Mouse (Mus musculus) CH12.LX (cell line): Measurements from ENCODE around the gene Slc26a1. TPM values are rescaled to one million over a fixed set of nuclear protein-coding genes. Genes with fewer than 3 reads are reported as not detected.

Experiments used
- DNase-seq: peaks from one replicate; pipeline ENCODE4 v3.0.0-alpha.2; 2013; ENCODE audit errors: extremely low read depth
- H3K27ac ChIP-seq: 2 replicates; pipeline ENCODE4 v1.5.1; 2012; ENCODE audit warnings: low read depth, mild to moderate bottlenecking, control low read depth, moderate library complexity; ENCODE audit not compliant: insufficient read depth
- H3K27me3 ChIP-seq: replicated peaks from 2 replicates; pipeline ENCODE3; 2012; ENCODE audit warnings: inconsistent platforms
- H3K36me3 ChIP-seq, 2 experiments: replicated peaks in 1 of 2; 2 replicates each; pipeline versions ENCODE3 to v1.6.1; 2012; ENCODE audit warnings: inconsistent platforms in 1 of 2, low read length in 1 of 2, mild to moderate bottlenecking in 1 of 2, mixed read lengths in 1 of 2, moderate library complexity in 1 of 2; ENCODE audit not compliant: control insufficient read depth in 1 of 2, insufficient read depth in 1 of 2
- H3K4me1 ChIP-seq, 2 experiments: 2 replicates each; pipeline ENCODE4 v1.6.1; 2012; ENCODE audit warnings: inconsistent platforms in 1 of 2, moderate library complexity in 1 of 2; ENCODE audit not compliant: insufficient read depth in 2 of 2, control insufficient read depth in 1 of 2
- H3K4me2 ChIP-seq: 2 replicates; pipeline ENCODE4 v1.6.1; 2012; ENCODE audit warnings: low read depth, mild to moderate bottlenecking, control low read depth; ENCODE audit not compliant: poor library complexity, insufficient read depth, severe bottlenecking
- H3K4me3 ChIP-seq, 3 experiments: fragments of 150-350 bp in 1 of 3; sonication (generic) in 1 of 3; replicated peaks in 1 of 3; 2 replicates each; pipeline versions ENCODE3 to v1.5.1; 2011 to 2012; ENCODE audit warnings: low read depth in 2 of 3, low read length in 2 of 3, mild to moderate bottlenecking in 2 of 3, moderate library complexity in 2 of 3, control low read depth in 1 of 3, improper control_type of control experiment in 1 of 3, inconsistent platforms in 1 of 3, mixed read lengths in 1 of 3; ENCODE audit not compliant: poor library complexity in 1 of 3
- H3K79me2 ChIP-seq: replicated peaks from 2 replicates; pipeline ENCODE4 v1.6.1; 2012; ENCODE audit warnings: mild to moderate bottlenecking, moderate library complexity; ENCODE audit not compliant: control insufficient read depth, poor library complexity, insufficient read depth, severe bottlenecking; ENCODE audit errors: extremely low read depth
- H3K9ac ChIP-seq: 2 replicates; pipeline ENCODE4 v1.6.1; 2012; ENCODE audit warnings: low read depth, mild to moderate bottlenecking, control low read depth, moderate library complexity; ENCODE audit not compliant: insufficient read depth
- H3K9me3 ChIP-seq: replicated peaks from 2 replicates; pipeline ENCODE3; 2012; ENCODE audit warnings: low read length, inconsistent platforms, mixed read lengths
- CHD1 ChIP-seq: IDR thresholded peaks from 2 replicates; pipeline ENCODE4 v1.6.1; 2012; ENCODE audit warnings: low read depth, low read length, improper control_type of control experiment, inconsistent platforms
- EP300 ChIP-seq: IDR thresholded peaks from 2 replicates; pipeline ENCODE4 v1.6.1; 2011; ENCODE audit warnings: low read length, improper control_type of control experiment
- GABPA ChIP-seq: IDR thresholded peaks from 2 replicates; pipeline ENCODE4 v1.6.1; 2012; ENCODE audit warnings: low read depth, low read length, improper control_type of control experiment, inconsistent platforms; ENCODE audit not compliant: insufficient replicate concordance
- HCFC1 ChIP-seq: IDR thresholded peaks from 2 replicates; pipeline ENCODE4 v1.6.1; 2012; ENCODE audit warnings: low read depth, mild to moderate bottlenecking, inconsistent platforms, low read length, improper control_type of control experiment
- JUN ChIP-seq: IDR thresholded peaks from 2 replicates; pipeline ENCODE4 v1.6.1; 2011; ENCODE audit warnings: low read depth, mild to moderate bottlenecking, low read length, improper control_type of control experiment, moderate library complexity; ENCODE audit not compliant: insufficient read depth
- MYC ChIP-seq: IDR thresholded peaks from 2 replicates; pipeline ENCODE4 v1.6.1; 2011; ENCODE audit warnings: low read depth, mild to moderate bottlenecking, improper control_type of control experiment, low read length
- POLR2A ChIP-seq: IDR thresholded peaks from 2 replicates; pipeline ENCODE4 v1.6.1; 2011; ENCODE audit warnings: low read depth, mild to moderate bottlenecking, improper control_type of control experiment, low read length
- RCOR1 ChIP-seq: conservative IDR thresholded peaks from 2 replicates; pipeline ENCODE4 v1.6.1; 2012; ENCODE audit warnings: low read depth, mild to moderate bottlenecking, inconsistent platforms, low read length, improper control_type of control experiment
- TCF12 ChIP-seq: IDR thresholded peaks from 2 replicates; pipeline ENCODE4 v1.6.1; 2014; ENCODE audit warnings: low read depth, mild to moderate bottlenecking, inconsistent platforms, low read length, improper control_type of control experiment
- UBTF ChIP-seq: IDR thresholded peaks from 2 replicates; pipeline ENCODE4 v1.6.1; 2012; ENCODE audit warnings: low read depth, mild to moderate bottlenecking, inconsistent platforms, low read length, improper control_type of control experiment, moderate library complexity
- USF2 ChIP-seq: conservative IDR thresholded peaks from 2 replicates; pipeline ENCODE4 v1.6.1; 2011; ENCODE audit warnings: low read depth, low read length, improper control_type of control experiment
- ZKSCAN1 ChIP-seq: IDR thresholded peaks from 2 replicates; pipeline ENCODE4 v1.6.1; 2012; ENCODE audit warnings: low read depth, inconsistent platforms, low read length, improper control_type of control experiment, borderline replicate concordance
- ZMIZ1 ChIP-seq: IDR thresholded peaks from 2 replicates; pipeline ENCODE4 v1.6.1; 2012; ENCODE audit warnings: low read depth, mild to moderate bottlenecking, inconsistent platforms, low read length, improper control_type of control experiment
- ZNF384 ChIP-seq: IDR thresholded peaks from 2 replicates; pipeline ENCODE4 v1.6.1; 2012; ENCODE audit warnings: low read depth, low read length, improper control_type of control experiment, inconsistent platforms
- dilution Hi-C: fragments of 300-500 bp; cut with MboI; formaldehyde crosslinking; loops from 2 replicates; pipeline ENCODE4 v1.14.3; 2020; ENCODE audit warnings: low sequenced_read_pairs; ENCODE audit not compliant: extremely low pct_unique_long_range_greater_than_20kb, extremely low pct_ligation_motif_present
- in situ Hi-C: fragments of 300-500 bp; cut with MboI; formaldehyde crosslinking; loops from 3 replicates; pipeline ENCODE4 v1.14.3; 2019; ENCODE audit warnings: low sequenced_read_pairs, low pct_ligation_motif_present, low pct_unique_long_range_greater_than_20kb, mixed read lengths
- polyA plus RNA-seq: library from polyadenylated mRNA; unstranded; fragments of >175 nt; gene quantifications from 2 replicates; pipeline ENCODE4 v1.2.1, GENCODE M21; 2012; ENCODE audit warnings: low read depth; ENCODE audit not compliant: insufficient read length
- total RNA-seq, 2 experiments: library from RNA; depleted of rRNA; stranded (reverse); fragments of 300-350 nt in 1 of 2; fragments of >200 nt in 1 of 2; gene quantifications; 2 replicates each; pipeline ENCODE4 v1.2.3; 2012 to 2014

Gene Slc26a1
- total and polyA plus RNA-seq, 3 experiments: 0.07 to 0.08 TPM; not detected in 1

DNA sequence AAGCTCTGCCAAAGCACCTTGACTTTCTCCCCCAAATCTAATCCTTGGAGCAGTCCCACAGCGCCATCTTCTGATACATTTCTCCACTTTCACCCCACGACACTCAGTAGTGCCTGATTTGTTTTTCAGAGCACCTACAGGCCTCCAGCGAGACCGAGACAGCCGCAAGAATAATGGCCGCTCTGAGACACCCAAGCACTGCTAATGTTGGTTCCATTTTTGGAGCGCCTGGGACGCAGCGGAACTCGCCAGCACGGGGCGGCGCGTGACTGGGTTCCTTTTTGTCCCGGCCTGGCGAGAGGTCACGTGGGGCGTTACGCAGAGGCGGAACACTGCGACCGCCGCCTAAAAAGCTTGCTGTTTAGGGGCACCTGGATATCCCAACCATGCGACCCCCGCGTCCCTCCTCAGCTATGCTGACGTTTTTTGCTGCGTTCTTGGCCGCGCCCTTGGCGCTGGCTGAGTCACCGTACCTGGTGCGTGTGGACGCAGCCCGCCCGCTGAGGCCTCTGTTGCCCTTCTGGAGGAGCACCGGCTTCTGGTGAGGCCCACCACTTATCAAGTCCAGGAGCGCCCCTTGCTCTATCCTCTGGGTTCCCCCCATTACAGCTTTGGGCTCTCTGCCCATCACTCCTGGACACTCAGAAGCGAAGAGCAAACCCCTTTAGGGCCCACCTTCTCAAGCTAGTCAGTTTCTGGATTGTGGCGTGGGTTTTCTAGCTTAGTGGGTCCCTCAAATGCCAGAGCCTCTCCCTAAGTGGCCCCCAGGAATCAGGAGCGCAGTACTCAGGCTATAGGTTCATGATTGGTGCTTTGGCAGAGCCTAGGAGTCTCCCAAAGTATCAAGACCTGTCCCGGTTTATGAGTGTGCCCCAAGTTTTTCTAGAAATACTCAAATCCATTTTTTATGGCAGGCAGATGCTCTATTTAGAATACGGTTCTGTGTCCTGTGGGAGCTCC, 6.1 kb downstream of the Slc26a1 start, which contains the start of gene Dgkq (continued):
- TF ChIP-seq USF2: peak; percentile 90

GRCm38 (mm10) chr5:108668387-108668932, 6.9 kb downstream of the Slc26a1 start:
- H3K27me3 ChIP-seq: peaks cover 3% of the 10 kb centered on the region
- H3K4me3 ChIP-seq: peak overlapping the region; percentile 65 to 73 (median 66)
- peak overlapping the region; percentile 70 for H3K4me2 ChIP-seq
- peaks cover 2 to 31% of the 10 kb centered on the region in 2 experiments for H3K4me1 ChIP-seq
- TF ChIP-seq MYC (0 out of 2 replicates have a peak, but pooled peaks have one; percentile 7), UBTF (no peak), ZKSCAN1 (no peak), ZNF384 (no peak), CHD1 (no peak)
- H3K27ac ChIP-seq: peak overlapping the region; percentile 14; the same call in 1 of the 2 replicates
- dilution Hi-C loops: no loop called here
- no peaks in the 10 kb centered on the region for H3K9me3 ChIP-seq
- peak; percentile 31 for DNase-seq
- H3K9ac ChIP-seq: no peak overlapping the region; the same call in 1 of the 2 replicates
- peaks cover 13 to 26% of the 10 kb centered on the region in 2 experiments for H3K36me3 ChIP-seq
- no peaks in the 10 kb centered on the region for H3K79me2 ChIP-seq
- in situ Hi-C loops: loop anchor here (25.0 kb wide), 1 partner anchor 231 kb away; the partner anchor contains the start of genes Atp5k and Mfsd7a

DNA sequence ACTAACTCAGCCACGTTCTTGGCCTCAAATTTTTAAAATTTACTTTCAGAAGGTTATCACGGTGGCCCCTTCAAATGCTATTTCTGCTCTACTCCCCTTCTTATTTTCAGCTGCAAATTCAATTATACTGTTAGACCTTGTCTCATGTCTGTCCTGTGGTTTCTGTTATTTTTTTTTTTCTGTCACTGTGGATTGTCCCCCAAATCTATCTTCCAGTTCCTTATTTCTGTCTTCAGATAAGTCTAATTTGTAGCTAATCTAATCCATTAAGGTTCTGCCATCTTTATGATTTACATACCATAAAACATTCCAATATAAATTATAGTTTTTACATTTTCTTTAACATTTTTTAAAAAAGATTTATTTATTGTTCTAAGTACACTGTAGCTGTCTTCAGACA, 8.0 kb downstream of the Slc26a1 start:
- Histone ChIP-seq H3K4me2 (no peak overlapping the region), H3K4me1 (peaks cover 2 to 31% of the 10 kb centered on the region in 2 experiments), H3K9ac (no peak overlapping the region), H3K27ac (no peak overlapping the region), H3K27me3 (peaks cover 6% of the 10 kb centered on the region), H3K9me3 (no peaks in the 10 kb centered on the region), H3K4me3 (no peak overlapping the region), H3K36me3 (peaks cover 10 to 15% of the 10 kb centered on the region in 2 experiments), H3K79me2 (no peaks in the 10 kb centered on the region)
- DNase-seq: no peak
- in situ Hi-C loops (loop anchor here (25.0 kb wide), 1 partner anchor 230 kb away; the partner anchor contains the start of genes Atp5k and Mfsd7a), dilution Hi-C loops (no loop called here)
- no peak for TF ChIP-seq JUN
- TF ChIP-seq HCFC1: no peak
- TF ChIP-seq ZMIZ1: no peak
- TF ChIP-seq RCOR1: no peak
- no peak for TF ChIP-seq GABPA
- no peak for TF ChIP-seq EP300
- TF ChIP-seq TCF12: no peak
- no peak for TF ChIP-seq POLR2A
